Mouse (Mus musculus) kidney, embryonic 16.5 days (tissue): Measurements from ENCODE around the gene Ppp1r3d. TPM values are rescaled to one million over a fixed set of nuclear protein-coding genes. Genes with fewer than 3 reads are reported as not detected.

Experiments used
- ATAC-seq: fragments of 200-750 bp; cut with Nextera tagmentation; 2 replicates; pipeline ENCODE4 v1.8.0; 2017; ENCODE audit warnings: moderate TSS enrichment; ENCODE audit not compliant: low FRiP score, low TSS enrichment
- H3K27ac ChIP-seq: fragments of 300-500 bp; sonication (generic); 2 replicates; pipeline ENCODE4 v1.5.1; 2014; ENCODE audit warnings: low read length
- H3K27me3 ChIP-seq: fragments of 300-500 bp; sonication (generic); 2 replicates; pipeline ENCODE4 v1.6.1; 2014; ENCODE audit warnings: low read length, control low read depth, mixed read lengths; ENCODE audit not compliant: insufficient read depth
- H3K36me3 ChIP-seq: fragments of 300-500 bp; sonication (generic); 2 replicates; pipeline ENCODE4 v1.6.1; 2014; ENCODE audit warnings: low read length, control low read depth, mixed read lengths; ENCODE audit not compliant: insufficient read depth
- H3K4me1 ChIP-seq: fragments of 300-500 bp; sonication (generic); 2 replicates; pipeline ENCODE4 v1.6.1; 2014; ENCODE audit warnings: low read length, control low read depth, mixed read lengths; ENCODE audit not compliant: insufficient read depth
- H3K4me2 ChIP-seq: fragments of 300-500 bp; sonication (generic); replicated peaks from 2 replicates; pipeline ENCODE4 v1.6.1; 2014; ENCODE audit warnings: low read depth, low read length
- H3K4me3 ChIP-seq: fragments of 300-500 bp; sonication (generic); 2 replicates; pipeline ENCODE4 v1.5.1; 2014; ENCODE audit warnings: mild to moderate bottlenecking, low read length
- H3K9ac ChIP-seq: fragments of 300-500 bp; sonication (generic); replicated peaks from 2 replicates; pipeline ENCODE4 v1.6.1; 2014; ENCODE audit warnings: low read length
- H3K9me3 ChIP-seq: fragments of 300-500 bp; sonication (generic); 2 replicates; pipeline ENCODE4 v1.6.1; 2016; ENCODE audit warnings: low read length, control low read depth
- WGBS: fragments of 180-500 bp; shearing (Covaris S2); extraction: QIAGEN DNeasy Blood & Tissue Kit; methylation state at CpG from one replicate; pipeline ENCODE4 v1.1.7; 2014; 5-methylcytosine and 5-hydroxymethylcytosine counted together
- polyA plus RNA-seq: library from polyadenylated mRNA; unstranded; fragments of >200 nt; fragmentation: Nextera tagmentation; extraction: Ambion mirVana; gene quantifications from 2 replicates; pipeline ENCODE4 v1.2.1, GENCODE M21; 2015

Gene Ppp1r3d
- polyA plus RNA-seq = 2.9 and 3.0 TPM in 2 replicates

GRCm38 (mm10) chr2:178414261-178415149 is at the start of gene Ppp1r3d, which contains the start of gene Fam217b:
Gene Ppp1r3d (minus strand): TSS chr2:178414472.
Gene Fam217b (plus strand): TSS chr2:178414524.
- Histone ChIP-seq H3K27ac (peak within 1 kb of the TSS; percentile 56; the same call in 1 of the 2 replicates), H3K9me3 (no peaks in the 10 kb centered on the region), H3K4me1 (peaks cover 26% of the 10 kb centered on the region; the same call in 1 of the 2 replicates), H3K4me2 (peak within 1 kb of the TSS; percentile 93), H3K36me3 (peaks cover 5% of the 10 kb centered on the region; the same call in 1 of the 2 replicates), H3K9ac (peak within 1 kb of the TSS; percentile 72), H3K27me3 (0 out of 2 replicates have a peak, but pooled peaks cover 3% of the 10 kb centered on the region), H3K4me3 (peak within 1 kb of the TSS; percentile 58)
- peak; percentile 89 for ATAC-seq
- WGBS = under 1% methylated on average over 59 of the region's 74 CpGs

GRCm38 (mm10) chr2:178460353-178460752 is 46.1 kb upstream of the Ppp1r3d start:
- Histone ChIP-seq H3K27ac (no peak overlapping the region), H3K36me3 (no peaks in the 10 kb centered on the region), H3K4me1 (peaks cover 10% of the 10 kb centered on the region), H3K4me2 (no peak overlapping the region), H3K9ac (no peak overlapping the region), H3K27me3 (no peaks in the 10 kb centered on the region), H3K9me3 (no peaks in the 10 kb centered on the region), H3K4me3 (no peak overlapping the region)
- ATAC-seq = peak; percentile 62; the same call in 1 of the 2 replicates
- 56% methylated on average over 5 of the region's 5 CpGs for WGBS

- 92% methylated on average over 6 of the region's 6 CpGs for WGBS
- Histone ChIP-seq H3K4me3 (no peak overlapping the region), H3K9me3 (no peaks in the 10 kb centered on the region), H3K9ac (no peak overlapping the region), H3K27ac (no peak overlapping the region), H3K4me2 (no peak overlapping the region), H3K27me3 (no peaks in the 10 kb centered on the region), H3K4me1 (peaks cover 18% of the 10 kb centered on the region), H3K36me3 (no peaks in the 10 kb centered on the region)
- no peak for ATAC-seq
Observed at GRCm38 (mm10) chr2:178457414-178457813, 43.1 kb upstream of the Ppp1r3d start.

GRCm38 (mm10) chr2:178454664-178455516 is 40.6 kb upstream of the Ppp1r3d start:
- peak overlapping the region; percentile 88 for H3K27ac ChIP-seq
- 2% methylated on average over 17 of the region's 17 CpGs for WGBS
- H3K4me2 ChIP-seq = peak overlapping the region; percentile 46

GRCm38 (mm10) chr2:178450961-178451360 is 36.7 kb upstream of the Ppp1r3d start:
- 69% methylated on average over 10 of the region's 10 CpGs for WGBS
- no peak overlapping the region for H3K4me2 ChIP-seq

More at GRCm38 (mm10) chr2:178454664-178455516, 40.6 kb upstream of the Ppp1r3d start:
- Histone ChIP-seq H3K36me3 (no peaks in the 10 kb centered on the region), H3K4me3 (0 out of 2 replicates have a peak overlapping the region, but pooled peaks have one; percentile 14), H3K4me1 (peaks cover 12% of the 10 kb centered on the region), H3K9me3 (no peaks in the 10 kb centered on the region), H3K9ac (no peak overlapping the region), H3K27me3 (no peaks in the 10 kb centered on the region)
- peak; percentile 93 for ATAC-seq

GRCm38 (mm10) chr2:178450236-178450635 is 36.0 kb upstream of the Ppp1r3d start:
- Histone ChIP-seq H3K9me3 (no peaks in the 10 kb centered on the region), H3K36me3 (no peaks in the 10 kb centered on the region), H3K4me2 (no peak overlapping the region), H3K4me1 (peaks cover 7% of the 10 kb centered on the region), H3K9ac (no peak overlapping the region), H3K27me3 (no peaks in the 10 kb centered on the region), H3K27ac (no peak overlapping the region), H3K4me3 (no peak overlapping the region)
- 15% methylated on average over 2 of the region's 2 CpGs for WGBS
- no peak for ATAC-seq

More at GRCm38 (mm10) chr2:178450961-178451360, 36.7 kb upstream of the Ppp1r3d start:
- Histone ChIP-seq H3K27me3 (no peaks in the 10 kb centered on the region), H3K9me3 (no peaks in the 10 kb centered on the region), H3K36me3 (no peaks in the 10 kb centered on the region), H3K4me1 (peaks cover 12% of the 10 kb centered on the region), H3K4me3 (no peak overlapping the region), H3K9ac (no peak overlapping the region), H3K27ac (no peak overlapping the region)
- no peak for ATAC-seq

- 64% methylated on average over 4 of the region's 4 CpGs for WGBS
- Histone ChIP-seq H3K4me1 (no peaks in the 10 kb centered on the region), H3K4me2 (no peak overlapping the region), H3K27ac (no peak overlapping the region), H3K36me3 (no peaks in the 10 kb centered on the region), H3K27me3 (no peaks in the 10 kb centered on the region), H3K9ac (no peak overlapping the region), H3K4me3 (no peak overlapping the region), H3K9me3 (no peaks in the 10 kb centered on the region)
- no peak for ATAC-seq
Observed at GRCm38 (mm10) chr2:178449386-178449785, 35.1 kb upstream of the Ppp1r3d start.

GRCm38 (mm10) chr2:178437311-178437710 is 23.0 kb upstream of the Ppp1r3d start:
- H3K36me3 ChIP-seq = no peaks in the 10 kb centered on the region
- H3K4me3 ChIP-seq = no peak overlapping the region
- no peak overlapping the region for H3K9ac ChIP-seq
- no peak overlapping the region for H3K4me2 ChIP-seq
- no peak overlapping the region for H3K27ac ChIP-seq
- no peaks in the 10 kb centered on the region for H3K4me1 ChIP-seq
- no peaks in the 10 kb centered on the region for H3K27me3 ChIP-seq
- ATAC-seq = no peak
- 0 out of 2 replicates have a peak, but pooled peaks cover 3% of the 10 kb centered on the region for H3K9me3 ChIP-seq
- 66% methylated on average over 9 of the region's 9 CpGs for WGBS

GRCm38 (mm10) chr2:178433903-178434302 is 19.6 kb upstream of the Ppp1r3d start:
- Histone ChIP-seq H3K4me1 (peaks cover 7% of the 10 kb centered on the region), H3K4me3 (no peak overlapping the region), H3K4me2 (no peak overlapping the region), H3K9me3 (no peaks in the 10 kb centered on the region), H3K9ac (no peak overlapping the region), H3K36me3 (no peaks in the 10 kb centered on the region), H3K27ac (no peak overlapping the region), H3K27me3 (no peaks in the 10 kb centered on the region)
- 83% methylated on average over 2 of the region's 2 CpGs for WGBS
- no peak for ATAC-seq
